Mouse (Mus musculus): ENCODE results near the gene Rab5a.
"Not testable (repeated sequence)": the region's sequence is repeated elsewhere in the genome, so short reads cannot be mapped to it uniquely, and the experiment has no call there.

Rab5a gene

GRCm38 (mm10) chr17:53478858-53479603 is at the start of gene Rab5a:
Gene Rab5a, plus strand, starts transcription at chr17:53479234.
- DNase-seq (ENCODE audit: low spot score), result peak; percentile 100

- no peak for DNase-seq (ENCODE audit: low spot score)
Observed at GRCm38 (mm10) chr17:53456152-53456551, 22.9 kb upstream of the Rab5a start.

- no peak for DNase-seq (ENCODE audit: low spot score)
Observed at GRCm38 (mm10) chr17:53456742-53457141, 22.3 kb upstream of the Rab5a start.

- peak; percentile 97 for DNase-seq (ENCODE audit: low spot score)
Observed at GRCm38 (mm10) chr17:53462603-53463495, 16.2 kb upstream of the Rab5a start, which contains the start of gene Efhb. Gene Efhb, minus strand, starts transcription at chr17:53463321.

GRCm38 (mm10) chr17:53463496-53463840 is 15.6 kb upstream of the Rab5a start:
- DNase-seq (ENCODE audit: low spot score), result no peak

- DNase-seq (ENCODE audit: low spot score), result no peak
Observed at GRCm38 (mm10) chr17:53465569-53465968, 13.5 kb upstream of the Rab5a start.

GRCm38 (mm10) chr17:53468697-53469096 is 10.3 kb upstream of the Rab5a start:
- no peak for DNase-seq (ENCODE audit: low spot score)

GRCm38 (mm10) chr17:53478066-53478857 is 772 bp upstream of the Rab5a start:
- no peak for DNase-seq (ENCODE audit: low spot score)

GRCm38 (mm10) chr17:53479604-53480041 is 589 bp downstream of the Rab5a start:
- peak; percentile 73 for DNase-seq (ENCODE audit: low spot score)

GRCm38 (mm10) chr17:53480433-53480832 is 1.4 kb downstream of the Rab5a start:
- DNase-seq (ENCODE audit: low spot score), result no peak

- DNase-seq (ENCODE audit: low spot score), result no peak
Observed at GRCm38 (mm10) chr17:53488291-53489006, 9.4 kb downstream of the Rab5a start.

GRCm38 (mm10) chr17:53489007-53489378 is 10.0 kb downstream of the Rab5a start:
- DNase-seq (ENCODE audit: low spot score), result no peak

GRCm38 (mm10) chr17:53502966-53503365 is 23.9 kb downstream of the Rab5a start:
- no peak for DNase-seq (ENCODE audit: low spot score)

- no peak for DNase-seq (ENCODE audit: low spot score)
Observed at GRCm38 (mm10) chr17:53512311-53512951, 33.4 kb downstream of the Rab5a start.

- DNase-seq (ENCODE audit: low spot score), result no peak
Observed at GRCm38 (mm10) chr17:53519364-53519763, 40.3 kb downstream of the Rab5a start.

- DNase-seq (ENCODE audit: low spot score), result no peak
Observed at GRCm38 (mm10) chr17:53520509-53520908, 41.5 kb downstream of the Rab5a start.

GRCm38 (mm10) chr17:53528034-53528433 is 49.0 kb downstream of the Rab5a start:
- DNase-seq (ENCODE audit: low spot score), result no peak

- no peak for DNase-seq (ENCODE audit: low spot score)
Observed at GRCm38 (mm10) chr17:53531160-53531559, 52.1 kb downstream of the Rab5a start.

- DNase-seq (ENCODE audit: low spot score), result peak; percentile 51
Observed at GRCm38 (mm10) chr17:53532425-53532824, 53.4 kb downstream of the Rab5a start.

GRCm38 (mm10) chr17:53539351-53539750 is 60.3 kb downstream of the Rab5a start, which contains the start of gene Pp2d1:
Gene Pp2d1, minus strand, starts transcription at chr17:53539451.
- DNase-seq (ENCODE audit: low spot score), result not testable (repeated sequence)

- no peak for DNase-seq (ENCODE audit: low spot score)
Observed at GRCm38 (mm10) chr17:53542536-53542935, 63.5 kb downstream of the Rab5a start.

Data from testis, postnatal 10 days (tissue).